Mouse (Mus musculus): ENCODE results near the gene Fbxw11. TPM values are rescaled to one million over a fixed set of nuclear protein-coding genes. Genes with fewer than 3 reads are reported as not detected.

Gene Fbxw11
- polyA plus RNA-seq, 1 experiment from 2014 or later, result 65.1 TPM

GRCm38 (mm10) chr11:32642899-32643886 is 669 bp downstream of the Fbxw11 start:
- 0% methylated on average over 37 of the region's 54 CpGs for WGBS
- Histone ChIP-seq H3K36me3 (ENCODE audit: control insufficient read depth, insufficient read depth, low read length) (no peaks in the 10 kb centered on the region), H3K4me3 (ENCODE audit: low read depth, low read length) (peak overlapping the region; percentile 82), H3K4me1 (ENCODE audit: control insufficient read depth, insufficient read depth, low read length) (peaks cover 13% of the 10 kb centered on the region; the same call in 1 of the 2 replicates), H3K27me3 (ENCODE audit: control insufficient read depth, insufficient read depth, low read length) (no peaks in the 10 kb centered on the region), H3K9me3 (ENCODE audit: control insufficient read depth, low read depth, low read length) (no peaks in the 10 kb centered on the region), H3K9ac (replicated peaks; ENCODE audit: low read depth, low read length) (peak overlapping the region; percentile 83), H3K27ac (ENCODE audit: low read length) (peak overlapping the region; percentile 98), H3K4me2 (replicated peaks; ENCODE audit: low read depth, low read length) (peak overlapping the region; percentile 84)
- peak; percentile 72 for ATAC-seq (ENCODE audit: insufficient number of reproducible peaks, insufficient read depth, low FRiP score, low read depth)

GRCm38 (mm10) chr11:32644010-32644409 is 1.5 kb downstream of the Fbxw11 start:
- no peaks in the 10 kb centered on the region for H3K27me3 ChIP-seq (ENCODE audit: control insufficient read depth, insufficient read depth, low read length)
- H3K4me1 ChIP-seq (ENCODE audit: control insufficient read depth, insufficient read depth, low read length), result peaks cover 13% of the 10 kb centered on the region; the same call in 1 of the 2 replicates
- WGBS, result 29% methylated on average over 3 of the region's 3 CpGs
- ATAC-seq (ENCODE audit: insufficient number of reproducible peaks, insufficient read depth, low FRiP score, low read depth), result no peak
- H3K4me2 ChIP-seq (replicated peaks; ENCODE audit: low read depth, low read length), result peak overlapping the region; percentile 84
- no peaks in the 10 kb centered on the region for H3K9me3 ChIP-seq (ENCODE audit: control insufficient read depth, low read depth, low read length)
- H3K9ac ChIP-seq (replicated peaks; ENCODE audit: low read depth, low read length), result peak overlapping the region; percentile 83
- H3K4me3 ChIP-seq (ENCODE audit: low read depth, low read length), result peak overlapping the region; percentile 82
- H3K27ac ChIP-seq (ENCODE audit: low read length), result no peak overlapping the region
- H3K36me3 ChIP-seq (ENCODE audit: control insufficient read depth, insufficient read depth, low read length), result no peaks in the 10 kb centered on the region

GRCm38 (mm10) chr11:32647265-32647664 is 4.7 kb downstream of the Fbxw11 start:
- no peak overlapping the region for H3K27ac ChIP-seq (ENCODE audit: low read length)
- H3K4me1 ChIP-seq (ENCODE audit: control insufficient read depth, insufficient read depth, low read length), result peaks cover 18% of the 10 kb centered on the region
- H3K4me2 ChIP-seq (replicated peaks; ENCODE audit: low read depth, low read length), result no peak overlapping the region
- no peak for ATAC-seq (ENCODE audit: insufficient number of reproducible peaks, insufficient read depth, low FRiP score, low read depth)
- H3K36me3 ChIP-seq (ENCODE audit: control insufficient read depth, insufficient read depth, low read length), result no peaks in the 10 kb centered on the region
- H3K9me3 ChIP-seq (ENCODE audit: control insufficient read depth, low read depth, low read length), result no peaks in the 10 kb centered on the region
- no peak overlapping the region for H3K4me3 ChIP-seq (ENCODE audit: low read depth, low read length)
- 95% methylated on average over 2 of the region's 2 CpGs for WGBS
- H3K27me3 ChIP-seq (ENCODE audit: control insufficient read depth, insufficient read depth, low read length), result no peaks in the 10 kb centered on the region
- no peak overlapping the region for H3K9ac ChIP-seq (replicated peaks; ENCODE audit: low read depth, low read length)

- H3K4me2 ChIP-seq (replicated peaks; ENCODE audit: low read depth, low read length), result no peak overlapping the region
- H3K27me3 ChIP-seq (ENCODE audit: control insufficient read depth, insufficient read depth, low read length), result no peaks in the 10 kb centered on the region
- peak overlapping the region; percentile 21; the same call in 1 of the 2 replicates for H3K27ac ChIP-seq (ENCODE audit: low read length)
- no peak overlapping the region for H3K4me3 ChIP-seq (ENCODE audit: low read depth, low read length)
- no peaks in the 10 kb centered on the region for H3K9me3 ChIP-seq (ENCODE audit: control insufficient read depth, low read depth, low read length)
- peaks cover 12% of the 10 kb centered on the region for H3K4me1 ChIP-seq (ENCODE audit: control insufficient read depth, insufficient read depth, low read length)
- ATAC-seq (ENCODE audit: insufficient number of reproducible peaks, insufficient read depth, low FRiP score, low read depth), result no peak
- no peak overlapping the region for H3K9ac ChIP-seq (replicated peaks; ENCODE audit: low read depth, low read length)
- no peaks in the 10 kb centered on the region for H3K36me3 ChIP-seq (ENCODE audit: control insufficient read depth, insufficient read depth, low read length)
These were observed 7.8 kb downstream of the Fbxw11 start for GRCm38 (mm10) chr11:32650236-32650749.

GRCm38 (mm10) chr11:32650893-32651590 is 8.5 kb downstream of the Fbxw11 start:
- no peaks in the 10 kb centered on the region for H3K36me3 ChIP-seq (ENCODE audit: control insufficient read depth, insufficient read depth, low read length)
- no peak overlapping the region for H3K9ac ChIP-seq (replicated peaks; ENCODE audit: low read depth, low read length)
- peaks cover 12% of the 10 kb centered on the region for H3K4me1 ChIP-seq (ENCODE audit: control insufficient read depth, insufficient read depth, low read length)
- H3K27ac ChIP-seq (ENCODE audit: low read length), result peak overlapping the region; percentile 21; the same call in 1 of the 2 replicates
- no peak overlapping the region for H3K4me3 ChIP-seq (ENCODE audit: low read depth, low read length)
- no peak for ATAC-seq (ENCODE audit: insufficient number of reproducible peaks, insufficient read depth, low FRiP score, low read depth)
- no peaks in the 10 kb centered on the region for H3K27me3 ChIP-seq (ENCODE audit: control insufficient read depth, insufficient read depth, low read length)
- 71% methylated on average over 7 of the region's 7 CpGs for WGBS
- no peaks in the 10 kb centered on the region for H3K9me3 ChIP-seq (ENCODE audit: control insufficient read depth, low read depth, low read length)
- no peak overlapping the region for H3K4me2 ChIP-seq (replicated peaks; ENCODE audit: low read depth, low read length)

- H3K4me2 ChIP-seq (replicated peaks; ENCODE audit: low read depth, low read length), result no peak overlapping the region
- H3K4me3 ChIP-seq (ENCODE audit: low read depth, low read length), result no peak overlapping the region
- H3K4me1 ChIP-seq (ENCODE audit: control insufficient read depth, insufficient read depth, low read length), result peaks cover 12% of the 10 kb centered on the region
- H3K27ac ChIP-seq (ENCODE audit: low read length), result no peak overlapping the region
- H3K27me3 ChIP-seq (ENCODE audit: control insufficient read depth, insufficient read depth, low read length), result no peaks in the 10 kb centered on the region
- H3K36me3 ChIP-seq (ENCODE audit: control insufficient read depth, insufficient read depth, low read length), result no peaks in the 10 kb centered on the region
- ATAC-seq (ENCODE audit: insufficient number of reproducible peaks, insufficient read depth, low FRiP score, low read depth), result no peak
- no peaks in the 10 kb centered on the region for H3K9me3 ChIP-seq (ENCODE audit: control insufficient read depth, low read depth, low read length)
- 74% methylated on average over 1 of the region's 1 CpGs for WGBS
- no peak overlapping the region for H3K9ac ChIP-seq (replicated peaks; ENCODE audit: low read depth, low read length)
These were observed 9.2 kb downstream of the Fbxw11 start for GRCm38 (mm10) chr11:32651723-32652122.

GRCm38 (mm10) chr11:32662082-32662656 is 19.6 kb downstream of the Fbxw11 start:
- Histone ChIP-seq H3K4me2 (replicated peaks; ENCODE audit: low read depth, low read length) (no peak overlapping the region), H3K27me3 (ENCODE audit: control insufficient read depth, insufficient read depth, low read length) (no peaks in the 10 kb centered on the region), H3K4me3 (ENCODE audit: low read depth, low read length) (no peak overlapping the region), H3K9me3 (ENCODE audit: control insufficient read depth, low read depth, low read length) (no peaks in the 10 kb centered on the region), H3K9ac (replicated peaks; ENCODE audit: low read depth, low read length) (no peak overlapping the region), H3K36me3 (ENCODE audit: control insufficient read depth, insufficient read depth, low read length) (no peaks in the 10 kb centered on the region), H3K27ac (ENCODE audit: low read length) (no peak overlapping the region), H3K4me1 (ENCODE audit: control insufficient read depth, insufficient read depth, low read length) (0 out of 2 replicates have a peak, but pooled peaks cover 3% of the 10 kb centered on the region)
- 78% methylated on average over 1 of the region's 1 CpGs for WGBS
- no peak for ATAC-seq (ENCODE audit: insufficient number of reproducible peaks, insufficient read depth, low FRiP score, low read depth)

- Histone ChIP-seq H3K36me3 (ENCODE audit: control insufficient read depth, insufficient read depth, low read length) (no peaks in the 10 kb centered on the region), H3K9me3 (ENCODE audit: control insufficient read depth, low read depth, low read length) (no peaks in the 10 kb centered on the region), H3K4me1 (ENCODE audit: control insufficient read depth, insufficient read depth, low read length) (peaks cover 9% of the 10 kb centered on the region; the same call in 1 of the 2 replicates), H3K4me2 (replicated peaks; ENCODE audit: low read depth, low read length) (no peak overlapping the region), H3K9ac (replicated peaks; ENCODE audit: low read depth, low read length) (no peak overlapping the region), H3K27me3 (ENCODE audit: control insufficient read depth, insufficient read depth, low read length) (no peaks in the 10 kb centered on the region), H3K4me3 (ENCODE audit: low read depth, low read length) (no peak overlapping the region), H3K27ac (ENCODE audit: low read length) (no peak overlapping the region)
- 85% methylated on average over 3 of the region's 3 CpGs for WGBS
- ATAC-seq (ENCODE audit: insufficient number of reproducible peaks, insufficient read depth, low FRiP score, low read depth), result no peak
These were observed 23.1 kb downstream of the Fbxw11 start for GRCm38 (mm10) chr11:32665639-32666038.
